Mouse (Mus musculus): ENCODE results near the gene Col16a1. TPM values are rescaled to one million over a fixed set of nuclear protein-coding genes. Genes with fewer than 3 reads are reported as not detected.

The Col16a1 gene
- polyA plus RNA-seq, 1 experiment from 2014 or later = 5.1 TPM

DNA sequence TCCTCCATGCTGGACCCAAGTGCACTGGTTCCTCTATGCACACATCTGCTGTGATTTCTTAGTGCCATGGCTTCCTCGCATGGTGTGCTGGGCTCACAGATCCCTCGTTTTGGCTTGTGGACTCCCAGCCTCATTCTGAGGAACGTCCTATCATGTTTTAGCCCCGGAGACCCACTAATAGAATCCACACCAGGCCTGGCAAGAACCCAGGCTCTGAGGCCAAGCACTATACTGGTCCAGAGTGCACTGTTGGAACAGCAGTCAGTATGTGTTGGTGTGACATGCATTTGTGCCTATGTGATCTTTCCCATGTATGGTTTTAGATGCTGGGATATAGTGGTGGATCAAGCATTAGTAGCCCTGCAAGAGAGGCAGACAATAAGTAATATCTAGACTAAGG lies 25.7 kb downstream of the Col16a1 start:
- Histone ChIP-seq H3K4me2 (replicated peaks) (no peak overlapping the region), H3K36me3 (no peaks in the 10 kb centered on the region), H3K9ac (replicated peaks) (no peak overlapping the region), H3K27ac (replicated peaks) (no peak overlapping the region), H3K9me3 (no peaks in the 10 kb centered on the region), H3K4me3 (no peak overlapping the region), H3K27me3 (no peaks in the 10 kb centered on the region), H3K4me1 (peaks cover 29% of the 10 kb centered on the region)
- WGBS = 82% methylated on average over 4 of the region's 4 CpGs
- no peak for ATAC-seq (replicated peaks)

DNA sequence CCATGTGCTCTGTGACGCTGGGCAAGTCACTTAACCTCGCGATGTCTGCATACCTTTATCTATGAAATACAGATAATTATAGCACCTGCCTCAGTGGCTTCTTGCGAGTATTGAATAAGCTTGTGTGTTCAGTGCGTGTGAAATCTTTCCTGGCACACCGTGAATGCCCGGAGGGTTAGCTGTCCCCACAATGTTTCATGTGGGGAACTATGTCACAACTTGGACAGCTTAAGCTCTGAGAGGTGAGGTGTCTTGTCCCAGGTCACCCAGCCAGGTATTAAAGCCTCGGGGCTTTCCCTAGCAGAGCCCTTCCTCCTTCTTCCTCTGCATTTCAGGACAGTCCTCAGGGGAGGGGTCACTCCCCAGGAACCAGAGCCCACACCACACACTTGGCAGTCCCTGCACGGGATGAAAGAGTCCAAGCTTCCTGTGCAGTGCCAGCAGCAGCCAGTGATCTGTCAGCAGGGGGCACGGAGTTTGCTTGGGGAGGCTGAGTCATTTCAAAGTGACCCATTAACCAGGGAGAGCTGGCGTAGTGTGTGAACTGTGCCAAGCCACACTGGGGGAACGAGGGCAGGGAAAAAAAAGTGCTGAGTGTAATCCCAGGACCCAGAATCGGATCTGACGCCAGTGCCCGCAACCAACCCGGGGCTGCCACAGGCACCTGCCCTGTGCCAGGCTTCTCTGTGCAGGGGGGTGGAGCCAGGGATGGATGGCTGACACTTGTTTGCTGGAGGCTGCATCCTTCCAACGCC lies 27.3 kb downstream of the Col16a1 start:
- H3K36me3 ChIP-seq = no peaks in the 10 kb centered on the region
- no peak overlapping the region for H3K4me2 ChIP-seq (replicated peaks)
- peaks cover 43% of the 10 kb centered on the region for H3K4me1 ChIP-seq
- 51% methylated on average over 17 of the region's 17 CpGs for WGBS
- H3K9me3 ChIP-seq = no peaks in the 10 kb centered on the region
- H3K27me3 ChIP-seq = no peaks in the 10 kb centered on the region
- H3K4me3 ChIP-seq = no peak overlapping the region
- no peak overlapping the region; the same call in 1 of the 2 replicates for H3K9ac ChIP-seq (replicated peaks)
- H3K27ac ChIP-seq (replicated peaks) = no peak overlapping the region
- peak; percentile 36 for ATAC-seq (replicated peaks)

DNA sequence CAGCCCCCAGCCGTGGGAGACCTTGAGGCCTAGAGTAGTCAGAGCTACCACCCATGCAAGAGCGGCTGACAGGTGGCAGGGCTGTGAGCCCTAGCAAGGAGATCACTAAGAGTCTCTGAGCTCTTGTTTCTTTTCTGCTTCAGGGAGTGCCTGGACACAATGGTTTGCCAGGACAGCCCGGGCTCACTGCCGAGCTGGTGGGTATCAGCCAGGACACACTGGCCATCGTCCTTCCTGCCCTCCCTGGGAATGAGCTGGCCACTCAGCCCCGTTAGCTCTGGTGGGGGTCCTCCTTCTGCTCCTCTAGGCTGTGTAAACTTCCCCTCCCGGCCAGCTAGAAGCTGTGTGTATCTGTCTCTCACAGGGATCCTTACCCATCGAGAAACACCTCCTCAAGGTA lies 29.2 kb downstream of the Col16a1 start:
- Histone ChIP-seq H3K9me3 (no peaks in the 10 kb centered on the region), H3K4me3 (no peak overlapping the region), H3K9ac (replicated peaks) (no peak overlapping the region), H3K27ac (replicated peaks) (no peak overlapping the region), H3K36me3 (no peaks in the 10 kb centered on the region), H3K4me1 (peaks cover 54% of the 10 kb centered on the region), H3K27me3 (no peaks in the 10 kb centered on the region), H3K4me2 (replicated peaks) (no peak overlapping the region)
- no peak for ATAC-seq (replicated peaks)
- WGBS = 30% methylated on average over 8 of the region's 8 CpGs

DNA sequence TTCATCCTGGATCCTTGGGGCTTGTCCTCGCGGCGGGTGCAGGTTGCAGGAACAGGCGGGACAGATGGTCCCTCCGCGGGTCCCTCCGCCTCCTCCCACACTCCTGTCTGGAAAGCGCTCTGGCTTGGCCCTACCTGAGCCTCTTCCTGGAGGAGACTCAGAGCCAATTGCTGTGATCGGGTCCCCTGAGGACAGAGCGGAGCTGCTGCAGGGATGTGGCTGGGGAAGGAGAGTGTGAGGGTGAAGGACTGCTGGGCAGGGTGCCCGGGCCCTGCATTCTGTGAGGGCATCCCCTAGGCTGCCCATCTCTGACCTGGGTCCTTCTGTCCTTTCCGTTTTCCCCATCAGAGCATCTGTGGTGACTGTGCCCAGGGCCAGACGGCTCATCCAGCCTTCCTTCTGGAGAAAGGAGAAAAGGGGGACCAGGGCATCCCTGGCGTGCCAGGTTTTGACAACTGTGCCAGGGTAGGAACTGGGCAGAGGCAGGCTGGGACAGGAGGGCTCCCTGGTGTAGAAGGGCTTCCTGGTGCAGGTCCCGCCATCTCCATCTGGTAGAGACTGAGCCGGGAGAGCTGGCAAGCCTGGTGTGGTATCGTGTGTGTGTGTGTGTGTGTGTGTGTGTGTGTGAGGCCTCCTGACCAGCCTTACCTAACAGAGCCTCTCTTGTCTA lies 31.3 kb downstream of the Col16a1 start:
- 45% methylated on average over 17 of the region's 17 CpGs for WGBS
- H3K27ac ChIP-seq (replicated peaks) = peak overlapping the region; percentile 78

DNA sequence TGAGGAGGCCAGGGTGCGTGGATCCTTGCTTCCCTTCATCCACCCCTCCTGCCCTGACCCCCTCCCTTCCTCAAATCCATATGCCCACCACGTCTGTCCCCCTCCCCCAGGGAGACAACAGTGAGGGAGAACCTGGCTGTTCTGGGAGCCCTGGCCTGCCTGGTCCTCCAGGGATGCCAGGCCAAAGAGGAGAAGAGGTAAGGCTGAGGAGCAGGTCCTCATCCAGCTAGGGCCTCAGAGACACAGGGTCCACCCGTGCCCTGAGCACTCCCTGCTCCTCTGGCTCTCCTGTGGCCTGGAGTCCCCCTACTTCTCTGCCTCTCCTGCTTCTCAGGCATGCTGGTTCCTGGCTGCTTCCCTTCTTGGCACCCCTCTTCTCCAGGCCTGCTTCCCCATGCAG lies 31.9 kb downstream of the Col16a1 start:
- no peaks in the 10 kb centered on the region for H3K27me3 ChIP-seq
- no peak overlapping the region for H3K9ac ChIP-seq (replicated peaks)
- no peaks in the 10 kb centered on the region for H3K36me3 ChIP-seq
- H3K9me3 ChIP-seq = no peaks in the 10 kb centered on the region
- no peak overlapping the region for H3K4me3 ChIP-seq
- 46% methylated on average over 3 of the region's 3 CpGs for WGBS
- H3K4me1 ChIP-seq = peaks cover 64% of the 10 kb centered on the region
- peak overlapping the region; percentile 78 for H3K27ac ChIP-seq (replicated peaks)
- ATAC-seq (replicated peaks) = no peak
- H3K4me2 ChIP-seq (replicated peaks) = no peak overlapping the region

More for the DNA sequence above, 31.3 kb downstream of the Col16a1 start:
- H3K4me3 ChIP-seq = no peak overlapping the region
- peak; percentile 31; the same call in 1 of the 2 replicates for ATAC-seq (replicated peaks)
- H3K9ac ChIP-seq (replicated peaks) = no peak overlapping the region
- H3K36me3 ChIP-seq = no peaks in the 10 kb centered on the region
- no peak overlapping the region for H3K4me2 ChIP-seq (replicated peaks)
- peaks cover 64% of the 10 kb centered on the region for H3K4me1 ChIP-seq
- H3K9me3 ChIP-seq = no peaks in the 10 kb centered on the region
- H3K27me3 ChIP-seq = no peaks in the 10 kb centered on the region

DNA sequence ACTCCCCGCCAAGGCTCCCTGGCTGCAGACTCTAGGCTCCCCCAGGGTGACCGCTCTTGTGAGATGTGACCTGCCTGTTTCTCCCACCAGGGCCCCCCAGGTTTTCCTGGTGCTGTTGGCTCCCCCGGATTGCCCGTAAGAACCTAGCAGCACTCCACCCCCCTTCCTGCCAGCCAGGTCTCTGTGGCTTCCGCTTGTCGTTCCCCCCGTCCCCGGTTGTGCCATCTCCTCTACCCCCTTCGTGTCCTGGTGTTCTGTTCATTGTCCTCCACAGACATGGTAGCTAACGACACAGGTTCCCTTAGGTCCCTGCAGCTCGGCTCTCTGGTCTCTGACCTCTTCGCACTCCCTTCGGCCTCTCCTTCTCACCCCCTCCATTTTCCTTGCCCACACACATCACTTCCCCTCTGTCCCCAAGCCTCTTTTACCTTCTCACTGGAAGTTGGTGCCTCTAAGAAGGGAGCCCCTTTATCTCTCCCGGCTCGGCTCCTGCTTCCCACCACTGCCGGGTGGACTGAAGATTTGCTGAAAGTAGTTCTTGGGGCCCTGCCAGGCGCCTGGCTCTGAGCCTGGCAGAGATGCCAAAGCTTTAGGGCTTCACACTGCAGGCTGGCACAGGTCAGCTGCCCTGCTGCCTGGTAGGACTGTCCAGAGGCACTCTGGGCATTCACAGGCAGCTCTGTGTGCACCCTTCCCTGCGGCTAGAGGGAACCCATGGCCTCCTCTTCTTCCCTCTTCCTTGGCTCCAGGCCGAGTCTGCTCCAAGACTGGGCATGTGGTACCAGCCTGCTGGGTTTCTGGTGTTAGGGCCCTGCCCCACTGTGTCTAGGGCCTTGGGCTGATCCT lies 33.9 kb downstream of the Col16a1 start:
- Histone ChIP-seq H3K4me2 (replicated peaks) (no peak overlapping the region), H3K27ac (replicated peaks) (peak overlapping the region; percentile 34), H3K36me3 (no peaks in the 10 kb centered on the region), H3K9ac (replicated peaks) (no peak overlapping the region), H3K4me1 (peaks cover 45% of the 10 kb centered on the region), H3K27me3 (no peaks in the 10 kb centered on the region), H3K9me3 (no peaks in the 10 kb centered on the region), H3K4me3 (no peak overlapping the region)
- WGBS = 55% methylated on average over 19 of the region's 19 CpGs
- ATAC-seq (replicated peaks) = peak; percentile 67

DNA sequence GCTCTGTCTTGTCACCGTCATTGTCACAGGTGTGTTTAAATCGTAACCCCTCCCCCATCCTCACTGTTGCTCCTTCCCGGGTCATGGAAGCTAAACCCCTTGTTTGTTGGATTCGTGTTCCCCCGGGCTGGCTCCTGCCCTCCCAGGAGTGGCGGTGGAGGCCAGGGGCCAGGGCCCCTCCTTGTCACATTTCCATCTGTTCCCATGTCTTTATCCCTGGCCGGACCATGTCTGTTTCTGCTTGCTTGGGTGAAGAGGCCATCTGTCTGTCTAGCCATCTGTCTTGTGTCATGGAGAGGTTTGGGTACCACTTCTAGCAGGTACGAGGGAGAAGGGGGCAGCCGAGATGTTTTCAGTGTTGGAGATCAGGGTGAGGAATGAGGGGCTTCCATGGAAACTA lies 34.6 kb downstream of the Col16a1 start:
- peak overlapping the region; percentile 34; the same call in 1 of the 2 replicates for H3K27ac ChIP-seq (replicated peaks)

DNA sequence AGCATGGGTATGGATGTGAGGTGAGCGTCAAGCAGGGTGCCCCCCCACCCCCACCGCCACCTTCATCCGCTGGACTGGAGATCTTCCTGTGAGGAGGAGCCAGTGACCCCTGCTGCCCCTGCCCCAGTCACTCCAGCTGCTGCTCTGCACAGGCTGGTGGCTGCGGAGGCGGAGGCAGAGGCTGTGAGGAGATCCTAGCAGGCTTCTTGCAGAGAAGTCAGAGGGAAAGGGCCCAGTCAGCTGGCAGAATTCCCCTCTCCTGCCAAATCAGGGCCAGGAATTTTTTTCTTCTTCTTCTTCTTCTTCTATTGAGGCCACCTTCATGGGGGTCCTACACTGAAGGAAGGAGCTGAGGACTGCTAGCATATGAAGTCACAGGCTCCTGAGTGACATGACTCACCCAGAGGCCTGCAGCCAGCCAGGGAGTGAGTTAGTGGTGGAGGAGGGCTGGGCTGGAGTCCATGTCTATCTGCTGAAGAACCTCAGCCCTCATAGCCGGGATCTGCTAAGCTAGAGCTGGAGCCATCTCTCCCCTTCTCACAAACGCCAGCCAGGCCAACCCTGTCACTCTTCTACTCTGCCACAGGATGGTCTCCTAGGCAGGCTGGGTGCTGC lies 36.8 kb downstream of the Col16a1 start:
- peaks cover 7% of the 10 kb centered on the region; the same call in 1 of the 2 replicates for H3K27me3 ChIP-seq
- H3K27ac ChIP-seq (replicated peaks) = no peak overlapping the region
- WGBS = 62% methylated on average over 7 of the region's 7 CpGs
- no peak overlapping the region for H3K4me2 ChIP-seq (replicated peaks)
- no peak for ATAC-seq (replicated peaks)
- H3K4me3 ChIP-seq = no peak overlapping the region
- H3K4me1 ChIP-seq = peaks cover 25% of the 10 kb centered on the region
- no peaks in the 10 kb centered on the region for H3K9me3 ChIP-seq
- no peaks in the 10 kb centered on the region for H3K36me3 ChIP-seq
- H3K9ac ChIP-seq (replicated peaks) = no peak overlapping the region

More for the DNA sequence above, 34.6 kb downstream of the Col16a1 start:
- ATAC-seq (replicated peaks) = no peak
- H3K36me3 ChIP-seq = no peaks in the 10 kb centered on the region
- H3K27me3 ChIP-seq = no peaks in the 10 kb centered on the region
- H3K4me1 ChIP-seq = peaks cover 38% of the 10 kb centered on the region
- no peak overlapping the region for H3K4me2 ChIP-seq (replicated peaks)
- WGBS = 41% methylated on average over 9 of the region's 9 CpGs
- no peaks in the 10 kb centered on the region for H3K9me3 ChIP-seq
- H3K4me3 ChIP-seq = no peak overlapping the region
- no peak overlapping the region for H3K9ac ChIP-seq (replicated peaks)

DNA sequence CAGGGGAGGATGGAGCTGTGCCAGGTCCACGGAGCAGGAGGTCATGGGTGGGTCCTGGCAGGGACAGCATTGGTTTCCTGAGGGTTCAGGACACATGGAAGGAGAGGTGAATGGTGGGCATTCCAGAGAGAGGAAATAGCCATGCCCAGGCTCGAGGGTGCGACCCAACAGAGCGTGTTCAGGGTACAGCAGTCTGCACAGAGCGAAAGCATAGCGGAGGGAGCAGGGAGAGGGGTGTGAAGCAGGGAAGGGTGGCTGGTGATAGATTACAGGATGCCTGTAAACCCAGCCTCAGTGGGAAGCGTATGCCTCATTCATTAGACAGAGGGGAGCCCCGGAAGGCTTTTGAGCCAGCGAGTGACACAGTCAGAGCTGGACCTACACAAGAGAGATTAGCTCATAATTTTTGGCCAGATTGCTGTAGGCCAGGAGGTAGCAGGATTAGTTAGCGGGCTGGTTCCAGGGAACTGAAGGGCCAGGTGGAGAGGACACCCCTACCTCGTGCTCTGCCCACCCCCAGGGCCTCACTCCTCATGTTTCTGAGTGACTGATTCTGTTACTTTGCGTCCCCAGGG lies 37.7 kb downstream of the Col16a1 start:
- Histone ChIP-seq H3K4me2 (replicated peaks) (no peak overlapping the region), H3K27me3 (peaks cover 7% of the 10 kb centered on the region; the same call in 1 of the 2 replicates), H3K36me3 (no peaks in the 10 kb centered on the region), H3K9ac (replicated peaks) (no peak overlapping the region), H3K4me3 (no peak overlapping the region), H3K4me1 (peaks cover 22% of the 10 kb centered on the region), H3K27ac (replicated peaks) (no peak overlapping the region), H3K9me3 (no peaks in the 10 kb centered on the region)
- WGBS = 62% methylated on average over 12 of the region's 12 CpGs
- ATAC-seq (replicated peaks) = no peak

DNA sequence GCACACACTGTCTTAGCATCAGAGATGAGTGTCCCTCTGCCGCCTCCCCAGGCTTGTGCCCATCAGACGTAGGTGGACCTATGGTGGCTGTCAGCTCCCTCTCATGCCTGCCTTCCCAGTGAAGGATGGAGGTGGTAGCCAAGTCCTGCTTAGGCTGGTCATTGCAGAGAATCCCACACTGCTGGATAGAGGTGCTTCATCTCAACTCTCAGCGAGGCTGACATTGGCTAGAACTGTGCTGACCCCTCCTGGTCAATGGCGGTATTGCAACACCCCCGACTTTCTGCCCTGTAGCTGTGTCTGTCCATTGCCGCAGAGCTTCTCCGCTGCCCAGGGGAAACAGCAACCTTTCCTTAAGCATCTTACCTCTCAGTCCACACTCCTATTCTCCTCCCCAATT lies 39.7 kb downstream of the Col16a1 start:
- no peaks in the 10 kb centered on the region for H3K9me3 ChIP-seq
- no peak overlapping the region for H3K9ac ChIP-seq (replicated peaks)
- peak; percentile 76 for ATAC-seq (replicated peaks)
- WGBS = 9% methylated on average over 7 of the region's 7 CpGs
- no peak overlapping the region for H3K4me3 ChIP-seq
- H3K27ac ChIP-seq (replicated peaks) = no peak overlapping the region
- no peaks in the 10 kb centered on the region for H3K36me3 ChIP-seq
- peaks cover 6% of the 10 kb centered on the region for H3K4me1 ChIP-seq
- H3K4me2 ChIP-seq (replicated peaks) = no peak overlapping the region
- peaks cover 7% of the 10 kb centered on the region; the same call in 1 of the 2 replicates for H3K27me3 ChIP-seq

DNA sequence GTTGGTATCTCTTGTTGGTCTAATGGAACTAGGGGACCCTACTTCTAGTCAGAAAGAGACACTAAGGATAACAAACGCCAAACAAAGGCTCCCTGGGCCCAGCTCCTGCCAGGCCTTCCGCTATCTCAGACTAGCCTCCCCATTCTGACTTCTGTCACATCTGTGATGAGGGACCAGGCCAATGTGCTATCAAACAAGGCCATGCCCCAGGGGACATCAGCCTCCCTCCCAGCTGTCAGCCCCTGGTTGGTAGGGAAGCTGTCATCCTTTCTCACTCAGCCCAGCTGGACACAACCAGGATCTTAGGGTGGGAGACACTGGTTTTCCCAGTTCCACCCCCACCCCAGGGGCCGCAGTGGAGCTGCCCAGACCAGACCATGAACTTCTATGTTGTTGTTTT lies 47.5 kb downstream of the Col16a1 start:
- Histone ChIP-seq H3K9me3 (no peaks in the 10 kb centered on the region), H3K4me3 (no peak overlapping the region), H3K36me3 (no peaks in the 10 kb centered on the region), H3K4me2 (replicated peaks) (no peak overlapping the region), H3K27ac (replicated peaks) (no peak overlapping the region), H3K4me1 (0 out of 2 replicates have a peak, but pooled peaks cover 3% of the 10 kb centered on the region), H3K9ac (replicated peaks) (no peak overlapping the region), H3K27me3 (0 out of 2 replicates have a peak, but pooled peaks cover 3% of the 10 kb centered on the region)
- 37% methylated on average over 3 of the region's 3 CpGs for WGBS
- ATAC-seq (replicated peaks) = no peak

All from forebrain, embryonic 15.5 days (tissue).